Comparison of ENCODE assay signal across 31 mouse cellular contexts in genomic region chr11:89095306-89095705, GRCm38 (mm10). TPM values are rescaled to one million over a fixed set of nuclear protein-coding genes. Genes with fewer than 3 reads are reported as not detected.
DNase-seq lines count a peak whose midpoint lies in the region; ATAC-seq and TF ChIP-seq lines count a peak whose summit lies in the region.
"Had no signal": no experiment of that assay in that cellular context is flagged by ENCODE, and none has a peak within 500 bp of the region (broad histone marks: within the 10 kb centered on the region; RNA-seq: fewer than 3 reads in every experiment).

No protein-coding gene starts in this region.

- no peaks in the 10 kb centered on the region for H3K4me1 ChIP-seq in heart, embryonic 16.5 days (ENCODE audit: control insufficient read depth, insufficient read depth, low read length)
- peaks cover 60% of the 10 kb centered on the region for H3K4me1 ChIP-seq in thymus, adult 2 months (replicated peaks; ENCODE audit: control insufficient read depth, insufficient read depth, low read length)
- H3K4me1 ChIP-seq: forebrain, embryonic 12.5 days; forebrain, embryonic 15.5 days; hindbrain, embryonic 12.5 days had no signal

- H3K36me3 ChIP-seq in heart, embryonic 16.5 days (ENCODE audit: control insufficient read depth, insufficient read depth): no peaks in the 10 kb centered on the region
- no peaks in the 10 kb centered on the region for H3K36me3 ChIP-seq in thymus, adult 2 months (ENCODE audit: control insufficient read depth, insufficient read depth, low read length)
- H3K36me3 ChIP-seq: embryonic facial prominence, embryonic 12.5 days; embryonic facial prominence, embryonic 15.5 days; forebrain, embryonic 12.5 days; forebrain, embryonic 15.5 days; heart, embryonic 12.5 days; heart, embryonic 15.5 days; hindbrain, embryonic 12.5 days had no signal

- H3K9me3 ChIP-seq in heart, embryonic 16.5 days (replicated peaks; ENCODE audit: control insufficient read depth, low read length): no peaks in the 10 kb centered on the region
- H3K9me3 ChIP-seq: embryonic facial prominence, embryonic 12.5 days; embryonic facial prominence, embryonic 15.5 days; forebrain, embryonic 12.5 days; forebrain, embryonic 15.5 days; heart, embryonic 12.5 days; heart, embryonic 15.5 days; hindbrain, embryonic 12.5 days had no signal

- H3K9ac ChIP-seq in heart, embryonic 16.5 days (ENCODE audit: low read length): no peak overlapping the region
- H3K9ac ChIP-seq: embryonic facial prominence, embryonic 12.5 days; embryonic facial prominence, embryonic 15.5 days; forebrain, embryonic 12.5 days; forebrain, embryonic 15.5 days; heart, embryonic 12.5 days; heart, embryonic 15.5 days; hindbrain, embryonic 12.5 days had no signal

- H3K27ac ChIP-seq in heart, embryonic 16.5 days (ENCODE audit: low read length): peak overlapping the region; percentile 35; the same call in 1 of the 2 replicates
- H3K27ac ChIP-seq in thymus, adult 2 months (ENCODE audit: control insufficient read depth, insufficient read depth, low read length): peak overlapping the region; percentile 98
- H3K27ac ChIP-seq: embryonic facial prominence, embryonic 12.5 days; embryonic facial prominence, embryonic 15.5 days; forebrain, embryonic 12.5 days; forebrain, embryonic 15.5 days; heart, embryonic 15.5 days; hindbrain, embryonic 12.5 days; hindbrain, postnatal 0 days had no signal

- ATAC-seq in heart, embryonic 16.5 days (replicated peaks; ENCODE audit: extremely low read depth, insufficient read depth, low FRiP score): peak; percentile 53
- ATAC-seq: forebrain, embryonic 15.5 days; hindbrain, postnatal 0 days; inflammation-experienced regulatory T-cells, adult 6 months had no signal

- TF ChIP-seq POLR2A in thymus, adult 2 months (IDR thresholded peaks at IDR 0.05; ENCODE audit: control insufficient read depth, extremely low read depth, insufficient read depth, low read length, poor library complexity): no peak

- no peak for DNase-seq in heart, adult 18-20 months
- DNase-seq in thymus, adult 2 months: peak; percentile 64
- DNase-seq in thymus, postnatal 14 days: peak; percentile 79
- peak; percentile 75 for DNase-seq in thymus, postnatal 4 days
- DNase-seq in kidney, postnatal 10 days: no peak
- no peak for DNase-seq in urinary bladder, postnatal 25 days (ENCODE audit: low spot score)
- DNase-seq in right cerebral cortex, postnatal 25 days: no peak
- DNase-seq: adrenal gland, adult 2 months; adrenal gland, postnatal 14 days; B cell, adult 2 months; cerebellum, adult 11 months; cerebellum, adult 2 months; cerebellum, adult 9-11 months; cerebellum, postnatal 25 days; heart, adult 11 months; heart, postnatal 14 days; heart, postnatal 4 days had no signal

- WGBS in heart, embryonic 16.5 days: 69% methylated on average over 3 of the region's 3 CpGs
- WGBS in thymus, adult 2 months: 9% methylated on average over 3 of the region's 3 CpGs

- H3K4me2 ChIP-seq in heart, embryonic 16.5 days (ENCODE audit: low read depth, low read length): no peak overlapping the region
- H3K4me2 ChIP-seq: embryonic facial prominence, embryonic 12.5 days; embryonic facial prominence, embryonic 15.5 days; forebrain, embryonic 12.5 days; forebrain, embryonic 15.5 days; heart, embryonic 12.5 days; heart, embryonic 15.5 days; hindbrain, embryonic 12.5 days had no signal

- TF ChIP-seq CTCF in thymus, adult 2 months (IDR thresholded peaks at IDR 0.05; ENCODE audit: borderline replicate concordance, control insufficient read depth, extremely low read depth, insufficient read depth, low read length, poor library complexity): no peak

- no peak overlapping the region for H3K4me3 ChIP-seq in heart, embryonic 16.5 days (ENCODE audit: low read length)
- H3K4me3 ChIP-seq in thymus, adult 2 months (ENCODE audit: control insufficient read depth, insufficient read depth, low read length): peak overlapping the region; percentile 25
- H3K4me3 ChIP-seq: embryonic facial prominence, embryonic 12.5 days; embryonic facial prominence, embryonic 15.5 days; erythroblast, embryonic 14.5 days; forebrain, embryonic 12.5 days; forebrain, embryonic 15.5 days; heart, embryonic 12.5 days; heart, embryonic 15.5 days; hindbrain, embryonic 12.5 days had no signal

- no peaks in the 10 kb centered on the region for H3K27me3 ChIP-seq in heart, embryonic 16.5 days (ENCODE audit: control insufficient read depth, insufficient read depth, low read length)
- H3K27me3 ChIP-seq in thymus, adult 2 months (ENCODE audit: control insufficient read depth, insufficient read depth, low read length): no peaks in the 10 kb centered on the region
- H3K27me3 ChIP-seq: embryonic facial prominence, embryonic 12.5 days; embryonic facial prominence, embryonic 15.5 days; forebrain, embryonic 12.5 days; forebrain, embryonic 15.5 days; heart, embryonic 12.5 days; heart, embryonic 15.5 days; hindbrain, embryonic 12.5 days had no signal

RNA-seq across cellular contexts. Expression of gene Gm525, which starts 21.7 kb away (rescaled TPM):
- 4.7 and 9.1 TPM in 2 replicates for polyA plus RNA-seq in heart, embryonic 16.5 days (2015; fragmentation: Nextera tagmentation; extraction: Ambion mirVana)
- not detected for total RNA-seq in heart, adult 18-20 months (2021)
- polyA plus RNA-seq in thymus, adult 2 months (2012; rRNA removed): 25.8 and 35.9 TPM in 2 replicates
- total RNA-seq: adrenal gland, adult 2 months; adrenal gland, postnatal 14 days; common myeloid progenitor, adult 5-6 weeks; gastrocnemius, adult 8-10 months; heart, postnatal 14 days; heart, postnatal 4 days; hindbrain, postnatal 0 days; MEL had no signal
- polyA plus RNA-seq: erythroblast, embryonic 14.5 days; forebrain, embryonic 12.5 days; forebrain, embryonic 15.5 days; heart, embryonic 12.5 days; inflammation-experienced regulatory T-cells, adult 6 months had no signal

RNA-seq across cellular contexts. Expression of gene Dgke, which starts 28.7 kb away (rescaled TPM):
- 7.8 and 8.7 TPM in 2 replicates for polyA plus RNA-seq in heart, embryonic 16.5 days (2015; fragmentation: Nextera tagmentation; extraction: Ambion mirVana)
- total RNA-seq in heart, adult 18-20 months (2021): 1 to 10 TPM; 8.6 to 10.0 TPM
- polyA plus RNA-seq in thymus, adult 2 months (2012; rRNA removed): 81.2 and 84.0 TPM in 2 replicates
- polyA plus RNA-seq: erythroblast, embryonic 14.5 days had no signal

Comparison
In these comparisons a context has a peak if more than half of its experiments do, and no peak if none do; other contexts are left out.
1. DNase-seq: peak in thymus, adult 2 months (single experiment), thymus, postnatal 14 days (single experiment) and thymus, postnatal 4 days (single experiment); none in heart, adult 18-20 months (0 of 2), kidney, postnatal 10 days (single experiment), urinary bladder, postnatal 25 days (single experiment) and right cerebral cortex, postnatal 25 days (single experiment).